Mouse (Mus musculus): ENCODE results near the gene Mmd.
A peak's percentile ranks its signal among the peaks of the same experiment; 100 is the strongest.

Gene Mmd

DNA sequence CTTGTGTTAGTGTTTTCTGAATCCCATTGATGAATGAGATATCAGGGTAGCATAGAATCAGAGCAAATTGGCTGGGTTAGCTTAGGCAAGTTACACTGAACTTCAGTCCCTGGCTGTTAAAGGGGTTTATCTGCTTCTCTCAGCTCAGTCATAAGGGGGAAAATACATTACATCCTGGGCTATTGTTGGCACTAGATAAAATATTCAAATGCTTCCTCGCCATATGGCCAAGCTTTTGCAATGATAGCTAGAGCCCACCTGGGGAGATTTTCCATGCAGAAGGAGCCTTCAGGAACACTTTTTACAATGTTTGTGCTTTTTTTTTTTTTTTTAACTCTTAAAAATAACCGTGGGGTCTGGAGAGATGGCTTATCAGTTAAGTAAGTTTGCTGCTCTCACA, 34.8 kb downstream of the Mmd start:
- DNase-seq (ENCODE audit: low spot score) = no peak

DNA sequence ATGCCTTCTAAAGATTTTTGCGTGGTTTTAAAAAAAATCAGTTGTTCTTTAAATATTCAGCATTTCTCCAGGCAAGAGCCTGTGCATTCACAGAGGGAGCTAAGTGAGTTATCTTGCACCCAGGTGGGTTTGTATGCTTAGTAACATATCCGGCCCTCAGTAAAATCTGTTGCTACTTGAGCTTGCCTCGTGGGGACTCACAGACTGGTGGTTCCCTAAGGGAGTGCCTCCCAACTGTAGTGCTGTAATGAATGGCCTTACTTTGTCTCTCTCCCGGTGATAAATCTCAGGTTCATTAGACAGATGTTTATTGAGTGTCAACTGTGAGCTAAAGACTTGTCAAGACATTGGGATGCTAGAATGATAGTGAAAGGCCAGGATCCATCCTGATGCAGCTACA, 35.4 kb downstream of the Mmd start:
- no peak for DNase-seq (ENCODE audit: low spot score)

DNA sequence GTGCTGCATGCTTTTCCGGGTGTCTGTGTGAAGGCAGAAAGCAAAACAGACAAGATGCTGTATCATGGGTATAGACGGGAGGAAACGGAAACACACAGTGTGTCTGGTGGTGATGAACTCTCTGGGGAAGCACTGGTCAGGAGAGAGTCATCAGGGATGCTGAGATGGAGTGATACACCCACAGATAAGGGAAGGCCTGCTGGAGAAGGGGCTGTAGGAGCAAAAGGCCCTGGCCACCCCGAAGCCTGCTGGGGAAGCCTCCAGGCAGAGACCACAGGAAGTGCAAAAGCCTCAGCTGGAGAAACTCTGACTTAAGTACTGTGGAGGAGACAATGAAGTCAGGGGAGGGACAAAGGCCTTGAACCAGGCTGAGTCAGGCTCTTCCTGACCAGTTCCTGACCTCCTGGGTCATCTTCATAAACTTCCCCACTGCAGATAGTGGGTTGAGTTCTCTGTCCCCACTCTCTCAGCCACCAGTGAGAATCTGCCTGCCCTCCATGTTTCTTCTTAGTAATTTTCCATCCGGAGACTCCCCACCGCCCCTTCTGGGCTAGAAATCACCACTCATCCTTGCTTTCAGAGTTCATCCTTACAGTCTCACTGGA, 37.4 kb downstream of the Mmd start:
- DNase-seq (ENCODE audit: low spot score) = no peak

DNA sequence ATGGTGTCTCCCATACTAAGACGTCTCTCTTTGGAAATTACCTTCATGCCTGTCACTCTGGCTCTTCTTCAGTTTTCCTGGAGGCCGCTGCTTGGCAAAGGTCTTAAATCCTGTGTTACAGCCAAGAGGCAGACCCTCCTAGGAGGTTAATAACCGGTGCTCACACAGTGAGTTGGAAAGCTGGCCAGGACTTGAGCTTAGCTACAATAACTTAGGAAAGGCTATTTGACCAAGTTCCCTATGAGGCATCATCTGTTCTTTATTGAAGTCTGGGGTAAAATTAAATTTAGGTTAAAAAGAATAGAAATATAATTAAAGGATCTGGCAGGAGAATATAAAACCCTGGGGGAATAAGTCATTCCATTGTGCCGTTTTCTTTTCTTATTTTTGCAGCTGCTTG, 41.9 kb downstream of the Mmd start:
- DNase-seq (ENCODE audit: low spot score) = no peak

DNA sequence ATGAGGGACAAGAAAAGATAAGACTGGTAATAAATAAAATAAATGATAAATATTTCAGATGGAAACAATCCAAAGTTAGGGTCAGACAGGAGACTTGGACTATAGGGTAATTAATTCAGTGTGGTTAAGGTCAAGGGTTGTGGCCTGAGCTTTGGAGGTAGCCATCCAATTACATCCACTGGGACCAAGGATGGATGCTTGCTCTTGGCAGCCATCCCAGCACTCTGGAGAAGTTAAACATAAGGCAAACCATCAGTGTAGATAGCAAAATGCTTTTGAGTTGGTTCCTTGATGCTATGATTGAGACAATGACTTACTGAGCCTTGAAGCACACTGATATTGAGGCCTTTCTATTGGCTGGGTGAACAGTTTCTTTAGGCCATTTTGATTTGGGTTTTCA, 43.5 kb downstream of the Mmd start:
- DNase-seq (ENCODE audit: low spot score) = no peak

DNA sequence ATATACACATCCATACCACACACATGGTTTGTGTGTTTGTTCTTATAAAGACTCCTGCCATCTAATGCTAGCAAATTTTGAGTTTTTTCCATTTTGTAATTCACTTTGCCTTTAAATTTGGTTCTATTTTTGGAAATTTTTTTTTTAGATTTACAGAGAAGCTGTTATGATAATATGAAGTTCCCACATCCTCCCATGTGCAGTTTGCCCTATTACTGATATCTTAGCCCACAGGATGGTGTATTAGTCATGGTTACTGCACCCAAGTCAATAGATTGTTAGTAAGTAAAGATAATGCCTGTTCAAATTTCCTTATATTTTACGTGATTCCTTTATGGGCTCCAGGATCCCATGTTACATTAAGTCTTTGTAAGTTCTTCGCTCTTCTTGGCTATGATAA, 45.4 kb downstream of the Mmd start:
- DNase-seq (ENCODE audit: low spot score) = no peak

DNA sequence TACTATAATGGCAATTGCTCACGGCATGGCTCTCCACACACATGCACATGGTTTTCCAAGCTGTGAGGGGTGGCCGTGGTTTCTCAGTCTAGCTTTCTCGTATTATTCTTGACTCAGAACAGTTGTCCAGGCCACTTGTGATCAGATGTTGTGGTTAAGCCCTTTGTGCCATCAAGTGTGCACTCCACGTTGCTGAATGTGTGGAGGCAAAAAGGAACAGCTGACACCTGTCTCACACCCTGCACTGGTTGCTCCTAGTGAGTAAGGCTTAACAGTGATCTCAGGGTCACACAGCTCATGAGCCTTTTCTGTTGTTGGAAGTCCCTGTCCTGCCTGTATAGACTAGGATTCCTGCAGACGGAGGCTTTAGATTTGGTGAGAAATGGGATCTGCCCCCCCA, 56.8 kb downstream of the Mmd start:
- no peak for DNase-seq (ENCODE audit: low spot score)

DNA sequence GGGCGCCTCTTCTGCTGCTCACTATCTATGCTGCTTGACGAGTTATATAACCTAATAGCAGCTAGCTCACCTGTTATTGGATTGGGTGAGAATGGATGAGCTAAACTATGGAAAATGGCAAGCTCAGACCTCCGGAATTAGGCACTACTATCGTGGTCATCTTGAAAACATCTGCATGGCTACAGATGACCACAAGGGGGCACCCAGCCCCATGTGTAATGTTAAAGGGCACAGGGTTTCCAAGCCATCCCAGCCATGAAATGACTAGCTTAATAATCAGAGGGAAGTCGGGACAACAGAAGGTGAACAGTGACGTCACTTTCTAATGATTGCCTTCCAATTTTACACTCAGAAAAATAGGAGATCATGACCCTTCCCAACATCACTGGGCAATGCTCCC, 57.7 kb downstream of the Mmd start:
- peak; percentile 52 for DNase-seq (ENCODE audit: low spot score)

DNA sequence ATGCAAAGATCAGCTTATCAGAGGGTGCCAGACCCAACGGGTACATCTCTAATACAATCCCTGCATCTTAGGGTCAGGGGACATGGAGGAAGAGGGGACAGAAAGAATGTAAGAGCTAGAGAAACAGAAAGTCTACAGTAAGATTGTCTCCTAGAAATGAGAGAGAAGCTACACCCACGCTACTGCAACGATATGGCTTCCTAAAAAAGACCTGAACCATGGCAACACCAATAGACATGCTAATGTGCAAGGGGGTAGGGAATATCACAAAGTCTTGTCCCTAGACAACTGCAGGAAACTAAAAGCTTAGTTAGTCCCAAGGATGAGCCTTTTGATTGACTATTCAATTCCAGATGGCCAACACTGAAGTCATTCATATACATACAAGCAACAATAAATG, 65.3 kb downstream of the Mmd start:
- DNase-seq (ENCODE audit: low spot score) = no peak

DNA sequence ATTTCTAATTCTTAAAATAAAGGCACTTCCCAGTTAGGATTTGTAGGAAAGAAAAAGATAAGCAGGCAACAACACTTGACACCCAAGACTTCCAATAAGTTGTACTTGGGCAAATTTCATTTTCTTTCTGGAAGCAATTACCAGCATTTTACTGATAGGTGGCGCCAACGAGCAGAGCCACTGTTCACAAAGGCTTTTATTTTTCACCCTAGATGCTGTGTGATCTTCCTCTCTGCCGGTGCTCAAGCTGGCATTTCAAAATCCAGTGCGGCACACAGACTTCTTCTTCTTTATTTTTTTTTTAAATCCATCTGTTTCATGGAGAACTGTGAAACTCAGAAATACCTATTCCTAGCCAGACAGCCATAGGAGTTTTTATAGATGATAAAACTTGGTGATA, 68.2 kb downstream of the Mmd start:
- DNase-seq (ENCODE audit: low spot score) = peak; percentile 72

DNA sequence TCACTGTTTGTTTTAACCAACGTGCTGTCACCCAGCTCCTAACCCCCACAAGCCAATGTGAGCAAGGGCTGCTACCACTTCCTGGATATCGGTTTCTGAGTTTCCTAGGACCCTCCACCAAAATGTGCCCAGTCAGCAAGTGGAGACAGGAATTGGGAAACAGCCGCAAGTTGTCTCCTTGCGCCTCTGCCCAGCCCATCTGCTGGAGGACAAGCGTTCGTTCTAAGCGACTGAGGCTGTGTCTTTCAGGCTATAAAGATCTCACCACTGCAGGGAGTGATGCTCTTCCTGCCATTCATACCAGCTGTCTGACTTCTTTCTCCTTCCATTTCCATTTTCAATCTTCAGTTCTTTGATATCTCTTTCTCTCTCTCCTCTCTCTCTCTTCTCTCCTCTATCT, 71.7 kb downstream of the Mmd start:
- DNase-seq (ENCODE audit: low spot score) = no peak

DNA sequence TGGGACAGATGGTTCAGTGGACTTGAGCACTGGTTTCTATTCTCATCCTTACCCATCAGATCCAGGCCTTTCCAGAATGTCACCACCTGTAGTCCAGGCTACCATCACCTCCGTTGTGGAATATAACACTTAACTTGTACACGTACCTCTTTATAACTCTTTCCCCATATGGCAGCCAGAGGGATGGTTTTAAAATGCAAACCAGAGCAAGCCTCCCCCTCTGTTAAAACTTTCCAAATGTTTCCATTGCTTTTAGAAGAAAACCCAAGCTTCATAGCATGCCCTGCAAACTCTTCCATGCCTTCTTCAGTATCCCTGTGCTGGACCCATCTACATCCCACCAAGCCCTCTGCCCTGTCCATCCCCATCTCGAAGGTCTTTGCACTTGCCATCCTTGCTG, 75.3 kb downstream of the Mmd start:
- no peak for DNase-seq (ENCODE audit: low spot score)

DNA sequence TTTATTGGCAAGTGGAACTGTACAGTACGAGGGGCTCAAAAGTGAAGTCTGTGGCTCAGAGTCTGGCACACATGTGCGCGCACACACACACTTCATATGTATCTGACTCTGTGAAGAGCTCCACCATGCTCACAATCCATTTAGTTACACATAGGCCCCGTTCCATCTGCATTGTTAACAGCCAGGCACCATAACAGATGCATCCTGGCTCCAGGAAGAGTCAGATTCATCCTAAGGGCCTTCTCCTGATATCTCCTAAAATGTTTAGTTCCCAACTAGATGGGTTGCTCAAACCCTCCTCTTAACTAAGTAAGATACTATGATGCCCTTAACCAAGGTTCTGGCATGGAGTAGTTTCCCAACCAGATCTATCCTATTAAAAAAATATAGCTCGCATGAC, 76.9 kb downstream of the Mmd start:
- DNase-seq (ENCODE audit: low spot score) = no peak

DNA sequence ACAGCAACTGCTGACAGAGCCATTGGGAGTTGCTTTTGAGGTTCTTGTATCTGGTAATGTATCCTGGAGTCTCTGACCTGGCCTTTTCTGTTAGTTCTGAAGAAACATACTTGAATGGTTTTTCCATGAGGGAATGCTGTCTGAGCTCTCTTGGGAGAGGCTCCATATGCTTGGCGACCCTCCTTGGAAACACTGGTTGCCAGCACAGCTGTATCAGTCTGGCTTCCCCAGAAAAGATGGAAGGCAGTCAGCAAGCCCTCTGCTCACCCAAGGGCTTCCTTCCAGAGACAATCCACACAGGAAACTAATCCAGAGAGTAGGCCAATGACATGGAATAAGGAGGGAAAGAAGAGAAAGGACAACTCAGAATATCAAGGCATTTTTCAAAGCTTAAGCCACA, 77.6 kb downstream of the Mmd start:
- DNase-seq (ENCODE audit: low spot score) = no peak

Data from layer of hippocampus, adult 11-12 months (tissue).